Mouse (Mus musculus) adrenal gland, adult 10 weeks (tissue): Measurements from ENCODE around the gene Kcng4. TPM values are rescaled to one million over a fixed set of nuclear protein-coding genes. Genes with fewer than 3 reads are reported as not detected.

ENCODE experiments used
- polyA plus RNA-seq: library from polyadenylated mRNA; stranded (reverse); fragments of 350-450 nt; fragmentation: Illumina TruSeq; extraction: RNeasy Lipid Tissue Mini Kit (QIAGEN cat#74804); gene quantifications from one replicate; pipeline ENCODE4 v1.2.3, GENCODE M21; 2014; ENCODE audit warnings: low read depth, low replicate concordance

Gene Kcng4
- polyA plus RNA-seq: not detected

GRCm38 (mm10) chr8:119635378-119635777 lies at the start of gene Kcng4:
TSS of gene Kcng4 (minus strand) at chr8:119635680.

DNA sequence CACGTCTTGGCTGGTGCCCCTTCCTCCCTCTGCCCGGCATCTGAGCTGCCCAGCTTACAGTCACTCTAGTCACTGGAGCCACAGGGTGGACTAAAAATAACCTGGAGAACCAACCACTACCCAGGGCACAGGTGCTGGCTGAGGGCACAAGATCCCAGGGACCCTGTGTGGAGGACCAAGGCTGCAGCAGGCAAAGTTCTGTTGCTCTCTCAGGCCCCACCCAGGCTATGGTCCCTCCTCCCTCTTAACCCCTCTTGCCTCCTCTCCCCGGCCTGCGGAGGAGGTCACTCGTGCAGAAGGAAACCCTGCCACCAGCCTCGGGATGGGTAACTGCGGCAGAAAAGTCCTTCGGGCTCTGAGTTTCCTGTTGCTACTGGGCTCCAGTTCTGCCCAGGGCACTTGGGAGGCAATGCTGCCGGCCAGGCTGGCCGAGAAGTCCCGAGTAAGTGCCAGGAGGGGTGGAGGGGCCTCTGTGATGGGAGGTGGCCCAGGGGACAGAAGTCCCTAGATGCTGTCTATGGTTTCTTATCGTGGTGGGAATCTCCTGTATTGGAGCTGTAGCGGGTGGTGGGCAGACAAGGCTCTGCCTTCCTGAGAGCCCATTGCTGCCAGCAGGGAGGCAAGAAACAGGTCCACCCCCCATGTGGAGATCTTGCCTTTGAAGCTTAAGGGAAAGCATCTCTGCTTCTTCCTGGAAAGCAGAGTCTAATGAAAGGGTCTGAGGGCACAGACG lies 30.9 kb upstream of the Kcng4 start, which contains the start of gene Wfdc1:
TSS of gene Wfdc1 (plus strand) at position 147 of the 733 bp plus-strand sequence.

GRCm38 (mm10) chr8:119612471-119612870 lies 23.0 kb downstream of the Kcng4 start, which contains the start of gene Adad2:
TSS of gene Adad2 (plus strand) at chr8:119612747.

GRCm38 (mm10) chr8:119604996-119605395 lies 30.5 kb downstream of the Kcng4 start, which contains the start of gene Taf1c:
TSS of gene Taf1c (minus strand) at chr8:119605222.

DNA sequence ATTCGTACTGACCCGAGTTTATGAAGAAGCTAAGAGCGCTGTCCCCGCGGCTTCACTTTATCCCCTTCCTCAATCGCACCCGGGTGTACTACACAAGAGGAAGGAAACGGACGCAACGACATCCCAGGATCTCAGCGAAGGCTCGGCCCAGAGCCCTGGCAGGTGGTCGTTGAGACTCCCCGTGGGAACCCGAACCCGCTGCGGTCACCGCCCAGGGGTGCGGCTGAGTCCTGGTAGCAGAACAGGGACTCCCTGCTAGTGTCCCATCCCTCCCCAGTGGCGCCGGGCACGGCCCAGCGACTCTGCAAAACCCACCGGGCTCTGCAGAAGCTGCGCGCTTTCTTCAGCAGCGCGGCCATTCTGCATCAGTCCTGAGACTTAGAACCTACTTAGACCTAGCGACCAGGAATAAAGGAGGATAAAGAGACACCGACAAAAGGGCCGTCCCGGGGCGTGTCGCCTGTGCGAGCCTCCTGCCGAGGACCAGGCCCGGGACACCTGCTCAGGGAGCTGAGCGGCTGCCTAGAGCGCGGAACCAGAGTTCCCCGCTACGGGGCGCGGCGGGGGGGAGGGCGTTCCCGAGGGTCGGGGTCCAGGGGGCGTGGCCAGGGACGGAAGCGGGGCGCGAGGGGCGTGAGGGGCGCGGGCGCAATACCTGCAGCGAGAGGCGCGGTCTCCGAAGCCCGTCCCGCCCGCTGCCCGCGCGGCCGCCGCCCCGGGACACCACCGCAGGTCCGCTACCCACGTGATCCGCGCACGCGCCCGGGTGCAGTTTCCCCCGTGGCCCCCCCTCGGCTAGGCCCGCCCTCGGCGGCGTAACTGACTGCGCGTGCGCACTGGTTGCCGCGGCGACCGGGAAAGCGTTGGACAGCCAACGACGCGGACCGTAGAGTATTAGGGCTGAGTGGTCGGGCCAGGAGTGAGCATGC lies 60.8 kb downstream of the Kcng4 start, which contains the start of the genes Hsdl1 and Dnaaf1:
TSS of gene Hsdl1 (minus strand) at position 747 of the 929 bp plus-strand sequence.
TSS of gene Dnaaf1 (plus strand) at position 799 of the 929 bp plus-strand sequence.

Other genes with a start within 250 kb of the Kcng4 start
- 1.8 TPM for gene Mlycd, start 240.8 kb downstream of the Kcng4 start, polyA plus RNA-seq
- 0.52 TPM for gene Osgin1, start 201.6 kb downstream of the Kcng4 start, polyA plus RNA-seq
- gene Necab2, start 189.0 kb downstream of the Kcng4 start, polyA plus RNA-seq: 1.6 TPM
- not detected for gene Slc38a8, start 134.0 kb downstream of the Kcng4 start, polyA plus RNA-seq
- 40.6 TPM for gene Mbtps1, start 76.9 kb downstream of the Kcng4 start, polyA plus RNA-seq
- 10.4 TPM for gene Hsdl1, start 60.5 kb downstream of the Kcng4 start, polyA plus RNA-seq
- not detected for gene Dnaaf1, start 60.4 kb downstream of the Kcng4 start, polyA plus RNA-seq
- not detected for gene Taf1c, start 30.5 kb downstream of the Kcng4 start, polyA plus RNA-seq
- gene Adad2, start 22.9 kb downstream of the Kcng4 start, polyA plus RNA-seq: not detected
- 2.9 TPM for gene Wfdc1, start 30.7 kb upstream of the Kcng4 start, polyA plus RNA-seq
- not detected for gene Atp2c2, start 64.3 kb upstream of the Kcng4 start, polyA plus RNA-seq
- 2.3 TPM for gene Tldc1, start 142.7 kb upstream of the Kcng4 start, polyA plus RNA-seq
- 2.4 TPM for gene Cotl1, start 204.9 kb upstream of the Kcng4 start, polyA plus RNA-seq
- gene Klhl36, start 226.6 kb upstream of the Kcng4 start, polyA plus RNA-seq: not detected